Mouse (Mus musculus) neural tube, embryonic 14.5 days (tissue): ENCODE results near the gene Evi5. TPM values are rescaled to one million over a fixed set of nuclear protein-coding genes. Genes with fewer than 3 reads are reported as not detected.

Source experiments
- ATAC-seq: fragments of 200-750 bp; cut with Nextera tagmentation; 2 replicates; pipeline ENCODE4 v1.8.0; 2017; ENCODE audit warnings: low read depth, mild to moderate bottlenecking, moderate TSS enrichment, moderate library complexity
- H3K27ac ChIP-seq: fragments of 300-500 bp; sonication (generic); 2 replicates; pipeline ENCODE4 v1.5.1; 2014; ENCODE audit warnings: low read depth, mild to moderate bottlenecking, control low read depth, low read length, moderate library complexity, mixed read lengths
- H3K27me3 ChIP-seq: fragments of 300-500 bp; sonication (generic); 2 replicates; pipeline ENCODE4 v1.6.1; 2014; ENCODE audit warnings: low read length; ENCODE audit not compliant: control insufficient read depth, insufficient read depth
- H3K36me3 ChIP-seq: fragments of 300-500 bp; sonication (generic); 2 replicates; pipeline ENCODE4 v1.6.1; 2014; ENCODE audit warnings: low read length, mixed read lengths; ENCODE audit not compliant: control insufficient read depth, insufficient read depth
- H3K4me1 ChIP-seq: fragments of 300-500 bp; sonication (generic); 2 replicates; pipeline ENCODE4 v1.6.1; 2014; ENCODE audit warnings: low read length; ENCODE audit not compliant: control insufficient read depth, insufficient read depth
- H3K4me2 ChIP-seq: fragments of 300-500 bp; sonication (generic); 2 replicates; pipeline ENCODE4 v1.6.1; 2014; ENCODE audit warnings: mild to moderate bottlenecking, low read depth, low read length, control low read depth
- H3K4me3 ChIP-seq: fragments of 300-500 bp; sonication (generic); 2 replicates; pipeline ENCODE4 v1.5.1; 2014; ENCODE audit warnings: low read depth, low read length, control low read depth, mixed read lengths
- H3K9ac ChIP-seq: fragments of 300-500 bp; sonication (generic); replicated peaks from 2 replicates; pipeline ENCODE4 v1.6.1; 2014; ENCODE audit warnings: low read depth, mild to moderate bottlenecking, control low read depth, low read length, mixed read lengths
- H3K9me3 ChIP-seq: fragments of 300-500 bp; sonication (generic); 2 replicates; pipeline ENCODE4 v1.6.1; 2016; ENCODE audit warnings: low read length; ENCODE audit not compliant: control insufficient read depth
- WGBS: fragments of 180-500 bp; shearing (Covaris S2); extraction: QIAGEN DNeasy Blood & Tissue Kit; methylation state at CpG from one replicate; pipeline ENCODE4 v1.1.7; 2014; 5-methylcytosine and 5-hydroxymethylcytosine counted together
- polyA plus RNA-seq: library from polyadenylated mRNA; unstranded; fragments of >200 nt; fragmentation: Nextera tagmentation; extraction: Ambion mirVana; gene quantifications from 2 replicates; pipeline ENCODE4 v1.2.1, GENCODE M21; 2014

The Evi5 gene
- polyA plus RNA-seq, 1 experiment from 2014 or later: 59.9 TPM

GRCm38 (mm10) chr5:107801234-107801633 is 73.7 kb downstream of the Evi5 start:
- H3K27ac ChIP-seq: no peak overlapping the region
- 94% methylated on average over 2 of the region's 2 CpGs for WGBS
- H3K9me3 ChIP-seq: no peaks in the 10 kb centered on the region
- H3K4me3 ChIP-seq: no peak overlapping the region
- H3K36me3 ChIP-seq: no peaks in the 10 kb centered on the region; the same call in 1 of the 2 replicates
- H3K4me1 ChIP-seq: no peaks in the 10 kb centered on the region
- H3K27me3 ChIP-seq: no peaks in the 10 kb centered on the region
- no peak for ATAC-seq
- no peak overlapping the region for H3K4me2 ChIP-seq
- H3K9ac ChIP-seq: no peak overlapping the region

GRCm38 (mm10) chr5:107798290-107798689 is 76.6 kb downstream of the Evi5 start:
- H3K4me2 ChIP-seq: no peak overlapping the region
- ATAC-seq: no peak
- peaks cover 6% of the 10 kb centered on the region for H3K36me3 ChIP-seq
- H3K4me3 ChIP-seq: no peak overlapping the region
- H3K9ac ChIP-seq: no peak overlapping the region
- no peaks in the 10 kb centered on the region for H3K4me1 ChIP-seq
- no peaks in the 10 kb centered on the region for H3K9me3 ChIP-seq
- 93% methylated on average over 6 of the region's 6 CpGs for WGBS
- no peaks in the 10 kb centered on the region for H3K27me3 ChIP-seq
- no peak overlapping the region for H3K27ac ChIP-seq

GRCm38 (mm10) chr5:107793927-107794326 is 81.0 kb downstream of the Evi5 start:
- Histone ChIP-seq H3K4me3 (no peak overlapping the region), H3K27me3 (no peaks in the 10 kb centered on the region), H3K9ac (no peak overlapping the region), H3K27ac (no peak overlapping the region), H3K4me1 (no peaks in the 10 kb centered on the region), H3K9me3 (no peaks in the 10 kb centered on the region), H3K36me3 (peaks cover 6% of the 10 kb centered on the region), H3K4me2 (no peak overlapping the region)
- no peak for ATAC-seq
- 41% methylated on average over 2 of the region's 2 CpGs for WGBS

- Histone ChIP-seq H3K27me3 (no peaks in the 10 kb centered on the region), H3K9me3 (no peaks in the 10 kb centered on the region), H3K36me3 (peaks cover 6% of the 10 kb centered on the region), H3K27ac (no peak overlapping the region), H3K4me3 (no peak overlapping the region), H3K4me1 (no peaks in the 10 kb centered on the region), H3K9ac (no peak overlapping the region), H3K4me2 (no peak overlapping the region)
- no peak for ATAC-seq
- WGBS: 43% methylated on average over 3 of the region's 3 CpGs
Measured at GRCm38 (mm10) chr5:107793258-107793657, 81.6 kb downstream of the Evi5 start.

- WGBS: 94% methylated on average over 3 of the region's 3 CpGs
- no peak for ATAC-seq
- Histone ChIP-seq H3K4me2 (no peak overlapping the region), H3K27ac (no peak overlapping the region), H3K27me3 (no peaks in the 10 kb centered on the region), H3K4me3 (no peak overlapping the region), H3K4me1 (no peaks in the 10 kb centered on the region), H3K9me3 (no peaks in the 10 kb centered on the region), H3K36me3 (peaks cover 6% of the 10 kb centered on the region), H3K9ac (no peak overlapping the region)
Measured at GRCm38 (mm10) chr5:107792516-107792915, 82.4 kb downstream of the Evi5 start.

- no peak for ATAC-seq
- H3K36me3 ChIP-seq: peaks cover 6% of the 10 kb centered on the region
- no peak overlapping the region for H3K9ac ChIP-seq
- H3K27me3 ChIP-seq: no peaks in the 10 kb centered on the region
- H3K4me1 ChIP-seq: no peaks in the 10 kb centered on the region
- no peak overlapping the region for H3K4me3 ChIP-seq
- 92% methylated on average over 2 of the region's 2 CpGs for WGBS
- H3K4me2 ChIP-seq: no peak overlapping the region
- H3K27ac ChIP-seq: no peak overlapping the region
- H3K9me3 ChIP-seq: no peaks in the 10 kb centered on the region
Measured at GRCm38 (mm10) chr5:107791966-107792365, 82.9 kb downstream of the Evi5 start.

- Histone ChIP-seq H3K27ac (no peak overlapping the region), H3K9me3 (no peaks in the 10 kb centered on the region), H3K27me3 (no peaks in the 10 kb centered on the region), H3K4me2 (no peak overlapping the region), H3K36me3 (no peaks in the 10 kb centered on the region), H3K9ac (no peak overlapping the region), H3K4me3 (no peak overlapping the region), H3K4me1 (no peaks in the 10 kb centered on the region)
- ATAC-seq: no peak
- WGBS: 83% methylated on average over 5 of the region's 5 CpGs
Measured at GRCm38 (mm10) chr5:107789492-107789891, 85.4 kb downstream of the Evi5 start.

- Histone ChIP-seq H3K4me3 (no peak overlapping the region), H3K9me3 (no peaks in the 10 kb centered on the region), H3K4me1 (no peaks in the 10 kb centered on the region), H3K27me3 (no peaks in the 10 kb centered on the region), H3K4me2 (no peak overlapping the region), H3K36me3 (no peaks in the 10 kb centered on the region), H3K9ac (no peak overlapping the region), H3K27ac (no peak overlapping the region)
- 81% methylated on average over 7 of the region's 7 CpGs for WGBS
- ATAC-seq: no peak
Measured at GRCm38 (mm10) chr5:107787682-107788443, 87.0 kb downstream of the Evi5 start.

- no peaks in the 10 kb centered on the region for H3K27me3 ChIP-seq
- no peaks in the 10 kb centered on the region for H3K9me3 ChIP-seq
- WGBS: 100% methylated on average over 1 of the region's 1 CpGs
- H3K27ac ChIP-seq: no peak overlapping the region
- no peak overlapping the region for H3K9ac ChIP-seq
- no peak overlapping the region for H3K4me3 ChIP-seq
- no peaks in the 10 kb centered on the region for H3K36me3 ChIP-seq
- no peak overlapping the region for H3K4me2 ChIP-seq
- H3K4me1 ChIP-seq: no peaks in the 10 kb centered on the region
- ATAC-seq: no peak
Measured at GRCm38 (mm10) chr5:107782360-107782759, 92.5 kb downstream of the Evi5 start.
